Mouse (Mus musculus): Measurements from ENCODE around the gene Uggt1.

GRCm38 (mm10) chr1:36243447-36244057 is 968 bp downstream of the Uggt1 start:
- TF ChIP-seq CTCF (IDR thresholded peaks at IDR 0.05; ENCODE audit: extremely low read depth, insufficient read length, insufficient replicate concordance, low read depth, low read length) (no peak), POLR2A (IDR thresholded peaks at IDR 0.05; ENCODE audit: low read depth, low read length) (no peak)

Data from small intestine, adult 2 months (tissue).